ENCODE assay signal across 18 mouse cellular contexts in genomic region chr6:86899965-86900364, GRCm38 (mm10).
"Had no signal": no experiment of that assay in that cellular context is flagged by ENCODE, and none has a peak within 500 bp of the region (broad histone marks: within the 10 kb centered on the region; RNA-seq: fewer than 3 reads in every experiment).

No protein-coding gene starts in this region.

- DNase-seq: kidney, adult 18-20 months; kidney, postnatal 14 days; lung, adult 2 months; lung, postnatal 10 days; lung, postnatal 4 days; midbrain, embryonic 14.5 days; right cerebral cortex, adult 18-20 months; right cerebral cortex, postnatal 25 days; thymus, adult 2 months; thymus, postnatal 25 days had no signal

- H3K4me3 ChIP-seq: kidney, embryonic 15.5 days; left cerebral cortex, adult 2 months; limb, embryonic 10.5 days; liver, embryonic 15.5 days; midbrain, embryonic 10.5 days; myocyte; neural tube, embryonic 15.5 days had no signal

- H3K9me3 ChIP-seq: kidney, embryonic 15.5 days; limb, embryonic 10.5 days; liver, embryonic 15.5 days; midbrain, embryonic 10.5 days; neural tube, embryonic 15.5 days had no signal

- H3K27me3 ChIP-seq: kidney, embryonic 15.5 days; liver, embryonic 15.5 days; neural tube, embryonic 15.5 days had no signal

- H3K9ac ChIP-seq: kidney, embryonic 15.5 days; liver, embryonic 15.5 days; neural tube, embryonic 15.5 days had no signal

- H3K4me2 ChIP-seq: kidney, embryonic 15.5 days; liver, embryonic 11.5 days; liver, embryonic 15.5 days; neural tube, embryonic 15.5 days had no signal

- H3K36me3 ChIP-seq: kidney, embryonic 15.5 days; limb, embryonic 10.5 days; neural tube, embryonic 15.5 days had no signal

- H3K27ac ChIP-seq: kidney, embryonic 15.5 days; left cerebral cortex, adult 2 months; limb, embryonic 10.5 days; liver, embryonic 15.5 days; midbrain, embryonic 10.5 days; neural tube, embryonic 15.5 days had no signal

- H3K4me1 ChIP-seq: kidney, embryonic 15.5 days; liver, embryonic 15.5 days; midbrain, embryonic 10.5 days; neural tube, embryonic 15.5 days had no signal
